27 mouse cellular contexts compared by ENCODE assay signal in the genomic region with DNA sequence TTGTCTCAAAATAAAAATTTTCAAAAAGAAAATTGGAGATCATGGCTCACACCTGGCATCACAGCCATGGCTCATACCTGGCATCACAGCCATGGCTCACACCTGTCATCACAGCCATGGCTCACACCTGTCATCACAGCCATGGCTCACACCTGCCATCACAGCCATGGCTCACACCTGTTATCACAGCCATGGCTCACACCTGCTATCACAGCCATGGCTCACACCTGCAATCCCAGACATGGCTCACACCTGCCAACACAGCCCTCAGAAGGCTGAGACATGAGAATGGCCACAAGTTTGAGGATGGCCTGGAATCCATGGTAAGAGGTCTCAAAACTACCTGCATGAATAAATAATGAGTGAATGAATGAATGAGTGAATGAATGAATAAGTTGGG. TPM values are rescaled to one million over a fixed set of nuclear protein-coding genes. Genes with fewer than 3 reads are reported as not detected.
DNase-seq lines count a peak whose midpoint lies in the region; ATAC-seq and TF ChIP-seq lines count a peak whose summit lies in the region.
"Had no signal": no experiment of that assay in that cellular context is flagged by ENCODE, and none has a peak within 500 bp of the region (broad histone marks: within the 10 kb centered on the region; RNA-seq: fewer than 3 reads in every experiment).

No protein-coding gene starts in this region.

- peak; percentile 55 for DNase-seq in heart, adult 11 months
- DNase-seq in heart, adult 8-10 months (ENCODE audit: low spot score) = no peak
- DNase-seq in heart, adult 9 months (ENCODE audit: low spot score in 2 of 2) = no peak
- DNase-seq in heart, postnatal 0 days (ENCODE audit: low spot score) = no peak
- no peak for DNase-seq in heart, postnatal 10 days
- DNase-seq: adrenal gland, postnatal 10 days; adrenal gland, postnatal 36 days; B cell, adult 2 months; cerebellum, adult 18-20 months; cerebellum, adult 9-10 months; cerebellum, postnatal 14 days; gastrocnemius, adult 2 months; gastrocnemius, postnatal 14 days; heart, adult 18-20 months; heart, postnatal 36 days; kidney, adult 2 months had no signal

- no peak for ATAC-seq in heart, embryonic 13.5 days (ENCODE audit: extremely low read depth, insufficient number of reproducible peaks, low FRiP score, low TSS enrichment)
- ATAC-seq in heart, postnatal 0 days (ENCODE audit: insufficient read depth, low read depth) = no peak
- ATAC-seq: forebrain, embryonic 13.5 days; forebrain, embryonic 16.5 days; hindbrain, postnatal 0 days; inflammation-experienced regulatory T-cells, adult 6 months; intestine, embryonic 16.5 days; Patski had no signal

- H3K27me3 ChIP-seq in heart, embryonic 13.5 days (replicated peaks) = no peaks in the 10 kb centered on the region
- no peaks in the 10 kb centered on the region for H3K27me3 ChIP-seq in heart, postnatal 0 days (ENCODE audit: control insufficient read depth, insufficient read depth, low read length)
- H3K27me3 ChIP-seq: CH12.LX; forebrain, embryonic 13.5 days; Patski had no signal

- TF ChIP-seq CTCF in heart, postnatal 0 days (IDR thresholded peaks at IDR 0.05; ENCODE audit: low read depth) = no peak

- no peak overlapping the region for H3K9ac ChIP-seq in heart, embryonic 13.5 days
- no peak overlapping the region for H3K9ac ChIP-seq in heart, postnatal 0 days (replicated peaks; ENCODE audit: low read depth, low read length)
- H3K9ac ChIP-seq: forebrain, embryonic 13.5 days; hindbrain, embryonic 14.5 days had no signal

- peaks cover 60% of the 10 kb centered on the region for H3K4me1 ChIP-seq in heart, embryonic 13.5 days
- peaks cover 61% of the 10 kb centered on the region for H3K4me1 ChIP-seq in heart, postnatal 0 days (ENCODE audit: control insufficient read depth, insufficient read depth)
- H3K4me1 ChIP-seq: forebrain, embryonic 10.5 days; forebrain, embryonic 13.5 days had no signal

- H3K9me3 ChIP-seq in heart, embryonic 13.5 days = no peaks in the 10 kb centered on the region
- no peaks in the 10 kb centered on the region for H3K9me3 ChIP-seq in heart, postnatal 0 days (replicated peaks; ENCODE audit: control insufficient read depth, low read length)
- H3K9me3 ChIP-seq: forebrain, embryonic 10.5 days; forebrain, embryonic 13.5 days; G1E had no signal

- peaks cover 26% of the 10 kb centered on the region for H3K36me3 ChIP-seq in heart, embryonic 13.5 days
- 0 out of 2 replicates have a peak, but pooled peaks cover 5% of the 10 kb centered on the region for H3K36me3 ChIP-seq in heart, postnatal 0 days (replicated peaks; ENCODE audit: control insufficient read depth, insufficient read depth, low read length)

- no peak for TF ChIP-seq EP300 in heart, postnatal 0 days (IDR thresholded peaks at IDR 0.05; ENCODE audit: low read depth)

- intact Hi-C loops in heart, postnatal 10 days (cut with DNase I) = no loop called here

- no peak overlapping the region for H3K4me3 ChIP-seq in heart, embryonic 13.5 days
- no peak overlapping the region for H3K4me3 ChIP-seq in heart, postnatal 0 days (ENCODE audit: low read depth, low read length)
- H3K4me3 ChIP-seq: forebrain, embryonic 10.5 days; forebrain, embryonic 13.5 days; gastrocnemius, adult 2 months had no signal

- no peak overlapping the region for H3K4me2 ChIP-seq in heart, embryonic 13.5 days
- no peak overlapping the region for H3K4me2 ChIP-seq in heart, postnatal 0 days (ENCODE audit: low read depth, low read length)
- H3K4me2 ChIP-seq: forebrain, embryonic 13.5 days; hindbrain, embryonic 14.5 days had no signal

- peak overlapping the region; percentile 90 for H3K27ac ChIP-seq in heart, embryonic 13.5 days (replicated peaks)
- H3K27ac ChIP-seq in heart, postnatal 0 days (ENCODE audit: low read depth) = peak overlapping the region; percentile 36
- H3K27ac ChIP-seq: forebrain, embryonic 10.5 days; forebrain, embryonic 13.5 days; gastrocnemius, adult 2 months; hindbrain, embryonic 14.5 days; hindbrain, postnatal 0 days had no signal

RNA-seq across cellular contexts. Expression of a gene that starts 37.2 kb away (rescaled TPM):
- total RNA-seq in heart, adult 8-10 months (2022) = 10 to 100 TPM; 51.6 to 63.6 (median 58.9) TPM
- 37.4 and 39.3 TPM in 2 replicates for polyA plus RNA-seq in heart, embryonic 13.5 days (2015; fragmentation: Nextera tagmentation; extraction: Ambion mirVana)
- 144 and 168 TPM in 2 replicates for total RNA-seq in heart, postnatal 0 days (2014; rRNA removed; ENCODE audit: low replicate concordance)
- polyA plus RNA-seq in heart, postnatal 0 days (2015; fragmentation: Nextera tagmentation; extraction: Ambion mirVana) = 61.8 and 63.8 TPM in 2 replicates
- total RNA-seq in heart, postnatal 10 days (2021) = 10 to 100 TPM; 79.2 to 89.9 TPM
